Mouse (Mus musculus) layer of hippocampus, adult 9-10 months (tissue): ENCODE data around the gene Polg2.
"Not testable (repeated sequence)": the region's sequence is repeated elsewhere in the genome, so short reads cannot be mapped to it uniquely, and the experiment has no call there.

Experiments used
- DNase-seq: peaks from one replicate; pipeline ENCODE4 v3.0.0; 2022; ENCODE audit warnings: low spot score

The Polg2 gene

GRCm38 (mm10) chr11:106779388-106780088 is at the start of gene Polg2:
TSS of gene Polg2 (minus strand) at chr11:106779537.
- peak; percentile 75 for DNase-seq

GRCm38 (mm10) chr11:106828079-106828478 is 48.7 kb upstream of the Polg2 start:
- no peak for DNase-seq

DNA sequence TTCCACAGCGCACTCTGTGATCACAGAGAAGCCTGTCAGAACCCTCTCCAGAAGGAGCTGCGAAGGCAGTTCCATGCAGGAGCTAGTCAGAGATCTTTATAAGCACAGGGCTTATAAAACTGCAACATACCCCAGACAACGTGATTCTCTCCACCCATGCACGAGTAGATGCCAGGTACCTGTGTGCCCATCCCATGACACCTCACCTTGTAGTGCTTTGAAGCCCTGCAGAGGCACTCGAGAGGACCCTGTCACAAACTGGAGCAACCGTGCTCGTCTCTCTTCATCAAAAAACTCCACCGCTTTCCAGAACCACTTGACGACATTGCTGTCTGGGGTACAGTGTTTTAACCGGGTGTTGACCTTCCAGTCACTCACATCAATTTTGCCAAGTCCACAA is 45.1 kb upstream of the Polg2 start:
- no peak for DNase-seq

DNA sequence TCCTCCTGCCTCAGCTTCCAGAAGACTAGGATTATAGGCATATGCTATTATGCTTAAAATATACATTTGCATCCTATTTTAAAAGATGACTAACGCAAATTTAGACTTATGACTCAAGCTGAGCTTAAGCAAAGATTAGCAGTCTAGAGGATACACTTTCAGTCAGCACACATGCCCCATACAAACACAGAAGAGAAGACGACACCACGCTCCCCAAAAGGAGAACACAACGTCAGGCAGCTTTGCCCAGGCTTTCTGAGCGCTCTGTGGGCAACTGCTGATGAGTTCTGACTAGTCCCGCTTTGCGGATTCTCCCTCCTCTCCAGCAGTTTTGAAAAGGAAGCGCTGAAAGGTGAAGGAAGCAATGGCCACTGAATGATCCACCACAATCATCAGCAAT is 44.4 kb upstream of the Polg2 start:
- no peak for DNase-seq

- DNase-seq, result no peak
These were observed 43.6 kb upstream of the Polg2 start for GRCm38 (mm10) chr11:106822911-106823310.

DNA sequence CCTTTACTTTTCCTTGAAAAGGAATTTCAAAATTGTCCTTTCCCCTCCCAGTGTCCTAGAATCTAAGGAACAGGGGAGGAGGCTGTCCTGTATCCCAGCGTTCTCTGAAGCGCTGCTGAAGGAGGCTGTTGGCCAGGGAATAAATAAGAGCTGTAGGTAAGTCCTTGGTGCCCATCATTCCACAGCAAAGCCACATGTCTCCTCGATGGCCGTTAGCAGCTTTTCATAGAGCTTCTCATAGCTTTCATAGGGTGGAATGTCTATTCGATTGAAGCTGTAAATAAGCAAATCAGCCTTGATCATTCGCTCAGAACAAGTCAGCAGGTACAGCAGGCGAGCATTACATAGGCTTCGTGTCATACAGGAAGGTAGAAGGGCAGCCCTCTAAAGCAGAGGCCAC is 43.2 kb upstream of the Polg2 start:
- no peak for DNase-seq

DNA sequence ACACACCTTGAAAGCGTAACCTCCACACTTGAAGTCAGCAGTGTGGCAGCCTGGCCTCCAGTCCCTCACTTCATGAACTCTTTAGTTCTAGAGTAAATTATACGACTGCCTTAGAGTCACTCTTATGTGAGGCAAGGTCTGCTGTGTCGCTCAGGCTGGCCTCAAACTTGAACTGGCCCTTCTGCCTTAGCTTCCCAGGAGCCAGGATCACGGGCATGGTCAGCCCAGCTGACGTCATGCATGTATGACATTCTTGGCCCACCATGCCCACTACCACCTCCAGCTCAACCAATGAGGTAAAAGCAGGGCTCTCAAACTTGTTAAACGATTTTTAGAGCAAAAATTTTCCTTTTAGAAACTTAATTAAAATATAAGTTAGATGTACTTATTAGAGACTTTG is 42.1 kb upstream of the Polg2 start:
- DNase-seq, result no peak

DNA sequence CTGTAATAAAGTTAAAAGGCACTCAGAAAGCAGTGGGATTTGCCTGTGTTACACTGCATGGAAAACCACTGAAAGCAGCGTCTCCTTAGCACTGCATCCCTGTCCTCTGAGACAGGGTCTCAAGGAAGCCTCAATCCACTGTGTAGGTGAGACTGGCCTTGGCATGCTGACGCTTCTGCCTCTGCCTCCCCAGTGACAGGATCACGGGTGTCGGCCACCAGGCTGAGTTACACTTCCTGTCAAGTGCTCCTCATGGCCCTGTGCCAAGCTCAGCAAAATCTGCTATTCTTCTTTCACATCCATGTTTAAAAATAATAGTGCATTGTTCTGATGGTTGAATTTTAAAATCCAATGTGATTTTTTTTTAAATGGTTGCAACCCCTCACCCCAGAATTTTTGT is 41.6 kb upstream of the Polg2 start:
- no peak for DNase-seq

GRCm38 (mm10) chr11:106820252-106820651 is 40.9 kb upstream of the Polg2 start:
- DNase-seq, result no peak

DNA sequence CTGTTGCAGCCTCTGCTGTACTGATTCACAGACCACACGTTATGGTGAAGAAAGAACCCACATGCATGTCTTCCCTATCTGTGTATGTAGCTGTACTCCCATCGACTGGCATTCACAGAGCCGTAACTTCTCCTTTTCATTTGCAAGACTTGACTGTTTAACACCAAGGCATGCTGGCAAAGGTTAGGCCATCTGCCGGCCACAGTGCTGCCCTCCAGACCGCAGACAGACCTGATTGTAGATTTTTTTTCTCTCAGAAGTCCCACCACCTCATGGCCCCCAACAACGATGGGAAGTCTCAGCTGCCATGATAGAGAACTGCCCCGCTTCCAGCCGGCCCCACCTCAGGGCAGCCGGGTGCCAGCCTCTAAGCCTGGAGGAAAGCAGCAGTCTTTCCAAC is 40.3 kb upstream of the Polg2 start:
- no peak for DNase-seq

- DNase-seq, result no peak
These were observed 39.0 kb upstream of the Polg2 start for GRCm38 (mm10) chr11:106818341-106818740.

DNA sequence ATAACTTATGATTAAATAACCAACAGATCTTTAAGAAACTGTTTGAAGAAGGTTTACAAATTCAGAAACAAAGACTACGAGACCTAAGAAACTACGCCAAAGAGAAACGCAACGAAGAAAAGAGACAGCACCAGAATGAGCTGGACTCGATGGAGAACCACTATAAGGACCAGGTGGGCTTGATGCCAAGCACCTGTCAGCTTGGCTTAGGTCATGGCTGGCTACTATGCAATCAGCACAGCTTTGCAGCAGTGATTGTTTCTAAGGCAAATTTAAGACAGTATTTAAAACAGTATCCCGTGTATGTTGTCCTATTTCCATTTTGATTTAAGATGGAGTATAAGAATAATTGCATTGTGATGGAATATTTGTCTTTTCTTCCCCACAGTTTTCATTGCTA is 38.5 kb upstream of the Polg2 start:
- no peak for DNase-seq

DNA sequence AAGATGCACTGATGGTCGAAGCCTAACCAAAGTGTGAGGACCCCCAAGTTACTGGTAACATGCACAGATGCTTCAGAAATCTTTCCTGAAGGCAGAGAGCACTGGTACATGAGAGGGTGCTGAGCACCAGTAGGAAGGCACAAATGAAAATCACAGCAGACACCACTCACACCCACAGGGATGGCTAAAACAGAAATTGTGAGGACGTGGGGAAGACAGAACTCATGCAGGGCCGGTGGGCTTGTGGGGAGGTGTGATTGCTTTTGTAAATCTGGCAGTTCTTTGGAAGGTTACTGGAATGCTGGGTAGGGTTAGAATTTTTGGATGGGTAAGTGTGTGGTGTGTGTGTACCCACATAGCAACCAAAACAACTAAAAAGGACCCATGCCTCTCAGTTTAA is 37.8 kb upstream of the Polg2 start:
- DNase-seq, result no peak

GRCm38 (mm10) chr11:106816316-106816715 is 37.0 kb upstream of the Polg2 start:
- no peak for DNase-seq

- no peak for DNase-seq
These were observed 36.4 kb upstream of the Polg2 start for GRCm38 (mm10) chr11:106815761-106816160.

- DNase-seq, result no peak
These were observed 36.0 kb upstream of the Polg2 start for GRCm38 (mm10) chr11:106815331-106815730.

DNA sequence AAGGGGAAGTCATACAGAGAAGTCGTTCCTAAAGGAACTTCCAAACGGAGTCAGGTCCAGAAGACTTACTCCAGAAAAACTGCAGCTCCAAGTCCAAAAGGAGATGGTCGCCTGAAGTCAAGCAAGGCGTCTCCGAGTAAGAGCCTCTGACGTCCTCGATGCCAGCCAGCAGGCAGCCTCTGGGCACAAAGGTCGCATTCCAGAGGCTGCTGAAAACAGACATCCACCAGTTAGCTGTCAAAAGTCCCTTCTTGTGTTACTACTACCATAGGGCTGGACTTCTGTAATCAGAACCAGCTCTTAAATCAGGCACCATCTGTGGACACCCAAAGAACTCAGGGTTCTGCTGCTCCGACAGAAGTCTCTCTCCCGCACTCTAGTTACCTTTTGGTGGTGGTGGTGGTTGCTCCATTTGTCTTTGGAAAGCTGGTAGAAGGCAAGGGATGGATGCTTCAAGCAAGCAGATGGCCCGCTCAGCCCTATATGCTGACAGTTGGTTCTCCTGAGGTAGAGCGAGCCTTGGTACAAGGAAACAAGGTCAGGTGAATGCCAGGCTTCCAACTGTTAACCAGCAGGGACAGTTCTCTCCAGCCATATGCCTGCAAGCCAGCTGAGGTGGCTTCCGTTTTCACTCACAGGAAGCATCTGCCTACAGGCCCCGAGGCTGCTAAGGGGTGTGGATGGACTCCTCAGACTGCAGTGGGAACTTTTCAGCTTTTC is 35.4 kb upstream of the Polg2 start:
- no peak for DNase-seq

- no peak for DNase-seq
These were observed 33.2 kb upstream of the Polg2 start for GRCm38 (mm10) chr11:106812410-106813136.

DNA sequence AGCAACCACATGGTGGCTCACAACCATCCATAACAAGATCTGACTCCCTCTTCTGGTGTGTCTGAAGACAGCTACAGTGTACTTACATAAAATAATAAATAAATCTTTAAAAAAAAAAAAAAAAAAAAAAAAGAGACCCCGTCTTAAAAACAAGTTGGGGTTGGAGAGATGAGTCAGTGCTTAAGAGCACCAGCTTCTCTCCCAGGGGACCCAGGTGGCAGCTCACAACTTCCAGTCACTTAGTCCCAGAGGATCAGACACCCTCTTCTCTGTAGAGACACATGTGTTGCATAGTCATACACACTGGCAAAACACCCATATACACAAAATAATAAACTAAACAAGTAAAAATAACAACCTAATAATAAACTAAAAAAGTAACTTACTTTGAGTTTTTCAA is 28.1 kb upstream of the Polg2 start:
- DNase-seq, result not testable (repeated sequence)

GRCm38 (mm10) chr11:106802069-106802627 is 22.8 kb upstream of the Polg2 start:
- DNase-seq, result no peak

- DNase-seq, result no peak
These were observed 16.3 kb upstream of the Polg2 start for GRCm38 (mm10) chr11:106795679-106796078.

DNA sequence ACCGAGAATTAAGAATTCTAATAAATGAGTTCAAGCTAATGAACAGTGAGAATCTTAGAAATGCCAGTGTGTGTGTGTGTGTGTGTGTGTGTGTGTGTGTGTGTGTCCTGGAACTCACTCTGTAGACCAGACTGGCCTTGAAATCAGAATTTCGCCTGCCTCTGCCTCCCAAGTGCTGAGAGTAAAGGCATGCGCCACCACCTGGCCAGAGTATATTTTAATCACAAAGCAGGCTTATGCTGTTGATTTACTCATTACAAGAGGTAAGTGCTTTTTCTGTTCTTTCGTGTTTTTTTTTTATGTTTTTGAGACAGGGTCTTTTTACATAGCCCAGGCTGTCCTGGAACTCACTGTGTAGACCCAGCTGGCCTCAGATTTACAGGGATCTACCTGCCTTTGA is 14.5 kb upstream of the Polg2 start:
- DNase-seq, result no peak

GRCm38 (mm10) chr11:106789649-106790048 is 10.3 kb upstream of the Polg2 start:
- DNase-seq, result no peak
